Mouse (Mus musculus): ENCODE measurements around the gene Atp6v1a.

DNA sequence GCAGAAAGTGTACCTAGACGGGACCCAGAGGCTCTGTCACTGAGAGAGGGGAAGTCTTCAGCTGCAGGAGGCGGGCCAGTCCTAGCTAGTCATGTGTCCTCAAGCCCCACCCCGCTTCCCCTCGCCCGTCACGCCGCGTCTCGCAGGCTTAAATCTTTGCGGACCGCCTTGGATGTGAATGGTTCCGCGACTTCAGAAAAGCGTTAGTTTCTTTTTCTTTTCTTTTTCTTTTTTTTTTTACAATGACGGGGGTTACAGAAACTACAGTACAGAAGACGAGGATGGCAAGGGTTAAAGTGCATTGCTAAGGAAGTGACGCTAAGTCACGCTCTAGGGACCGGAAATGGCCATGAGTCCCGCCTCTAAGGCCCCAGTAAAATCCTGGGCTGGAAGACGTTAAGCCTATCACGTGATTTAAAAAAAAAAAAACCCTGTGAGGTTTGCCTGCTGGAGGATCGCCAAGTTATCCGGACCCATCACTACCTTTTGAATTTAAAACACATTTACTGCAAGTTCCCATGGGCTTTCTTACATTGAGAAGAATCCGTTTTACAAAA lies 448 bp downstream of the Atp6v1a start:
- TF ChIP-seq POLR2A (IDR thresholded peaks at IDR 0.05; ENCODE audit: low read depth, low read length) (peak; percentile 92), CTCF (conservative IDR thresholded peaks at IDR 0.05; ENCODE audit: insufficient read depth, insufficient read length, low read depth, low read length) (no peak)
